Comparison of ENCODE assay signal across 11 mouse cellular contexts in the genomic region with DNA sequence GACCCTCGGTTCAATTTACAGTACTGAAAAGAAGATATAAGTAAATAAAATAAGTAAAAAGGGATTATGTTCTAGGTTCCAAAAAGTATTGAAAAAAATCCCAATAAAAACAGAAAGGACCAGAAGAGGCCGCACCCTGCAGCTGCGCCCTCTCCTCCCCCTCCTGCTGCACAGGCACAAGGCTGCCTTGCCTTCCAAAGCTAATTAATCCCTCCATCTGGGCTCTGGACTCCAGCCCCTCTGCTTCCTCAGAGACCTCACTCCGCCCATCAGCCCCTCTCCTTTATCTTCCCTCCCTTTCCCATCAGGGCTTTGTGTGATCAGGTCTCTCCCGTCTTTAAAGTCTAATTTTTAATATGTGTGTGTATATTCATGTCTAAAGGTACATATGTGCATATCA.
DNase-seq lines count a peak whose midpoint lies in the region; ATAC-seq and TF ChIP-seq lines count a peak whose summit lies in the region.
"Had no signal": no experiment of that assay in that cellular context is flagged by ENCODE, and none has a peak within 500 bp of the region (broad histone marks: within the 10 kb centered on the region; RNA-seq: fewer than 3 reads in every experiment).

No protein-coding gene starts in this region.

- H3K79me2 ChIP-seq in heart, adult 2 months (replicated peaks; ENCODE audit: control insufficient read depth, insufficient read depth, low read length), result no peaks in the 10 kb centered on the region

- H3K9ac ChIP-seq in heart, adult 2 months (ENCODE audit: low read depth, low read length), result no peak overlapping the region
- H3K9ac ChIP-seq in midbrain, embryonic 11.5 days (ENCODE audit: low read length), result no peak overlapping the region

- no peaks in the 10 kb centered on the region for H3K4me1 ChIP-seq in heart, adult 2 months (ENCODE audit: control insufficient read depth, insufficient read depth, low read length)
- H3K4me1 ChIP-seq in midbrain, embryonic 11.5 days (ENCODE audit: control insufficient read depth, insufficient read depth, low read length), result no peaks in the 10 kb centered on the region

- DNase-seq in heart, adult 2 months, result peak; percentile 25 to 36
- DNase-seq in heart, adult 8-10 months (ENCODE audit: low spot score), result no peak
- DNase-seq in embryo, embryonic 11 days, result peak; percentile 45
- DNase-seq in gastrocnemius, adult 18-20 months (ENCODE audit: low spot score), result peak; percentile 69
- DNase-seq in midbrain, embryonic 11.5 days (ENCODE audit: low spot score, missing footprints), result peak; percentile 59
- DNase-seq in MN1 (ENCODE audit: low spot score), result no peak
- no peak for DNase-seq in thymus, postnatal 10 days (ENCODE audit: low spot score in 2 of 2)

- intact Hi-C loops in heart, adult 2 months (cut with DNase I), result no loop called here

- TF ChIP-seq CTCF in heart, adult 2 months (IDR thresholded peaks at IDR 0.05), result no peak

- no peaks in the 10 kb centered on the region for H3K9me3 ChIP-seq in midbrain, embryonic 11.5 days (ENCODE audit: control insufficient read depth, low read length)

- no peaks in the 10 kb centered on the region for H3K36me3 ChIP-seq in heart, adult 2 months (ENCODE audit: control insufficient read depth, insufficient read depth, low read length)
- no peaks in the 10 kb centered on the region for H3K36me3 ChIP-seq in midbrain, embryonic 11.5 days (ENCODE audit: control insufficient read depth, insufficient read depth, low read length)

- 76% methylated on average over 5 of the region's 5 CpGs for WGBS in heart, adult 2 months
- 30% methylated on average over 5 of the region's 5 CpGs for WGBS in midbrain, embryonic 11.5 days

- TF ChIP-seq POLR2A in heart, adult 2 months (IDR thresholded peaks at IDR 0.05; ENCODE audit: insufficient read depth, low read depth, low read length), result no peak

- no peak for TF ChIP-seq EP300 in heart, adult 2 months (IDR thresholded peaks at IDR 0.05; ENCODE audit: insufficient read depth, low read depth, low read length)

- ATAC-seq in midbrain, embryonic 11.5 days (ENCODE audit: low FRiP score), result peak; percentile 89
- no peak for ATAC-seq in megakaryocyte-erythroid progenitor cell, adult 5-6 weeks (replicated peaks; ENCODE audit: low FRiP score, low TSS enrichment, poor library complexity, severe bottlenecking)
- ATAC-seq: intestine, postnatal 0 days; Patski had no signal

- no peak overlapping the region for H3K27ac ChIP-seq in heart, adult 2 months
- no peak overlapping the region for H3K27ac ChIP-seq in midbrain, embryonic 11.5 days (ENCODE audit: low read depth, low read length)

- no peak overlapping the region for H3K4me3 ChIP-seq in heart, adult 2 months
- no peak overlapping the region for H3K4me3 ChIP-seq in midbrain, embryonic 11.5 days (ENCODE audit: low read depth, low read length)

- no peaks in the 10 kb centered on the region for H3K27me3 ChIP-seq in heart, adult 2 months (ENCODE audit: control insufficient read depth, insufficient read depth, low read length)
- H3K27me3 ChIP-seq in midbrain, embryonic 11.5 days (ENCODE audit: control insufficient read depth, insufficient read depth, low read length), result no peaks in the 10 kb centered on the region
- H3K27me3 ChIP-seq: Patski had no signal

- no peak overlapping the region for H3K4me2 ChIP-seq in midbrain, embryonic 11.5 days
- H3K4me2 ChIP-seq: liver, embryonic 11.5 days had no signal

Comparison
In these comparisons a context has a peak if more than half of its experiments do, and no peak if none do; other contexts are left out.
1. DNase-seq: peak in heart, adult 2 months (2 of 2), embryo, embryonic 11 days (single experiment), gastrocnemius, adult 18-20 months (single experiment) and midbrain, embryonic 11.5 days (single experiment); none in heart, adult 8-10 months (single experiment), MN1 (single experiment) and thymus, postnatal 10 days (0 of 2).